Mouse (Mus musculus) brown adipose tissue, adult 24 weeks (tissue): Measurements from ENCODE around the gene Hist1h2ai. TPM values are rescaled to one million over a fixed set of nuclear protein-coding genes. Genes with fewer than 3 reads are reported as not detected.
"Not testable (repeated sequence)": the region's sequence is repeated elsewhere in the genome, so short reads cannot be mapped to it uniquely, and the experiment has no call there.

Experiments
- H3K27ac ChIP-seq: fragments of 200-500 bp; replicated peaks from 2 replicates; pipeline ENCODE4 v1.5.1; 2012; ENCODE audit warnings: low read depth, mild to moderate bottlenecking, low read length
- H3K4me1 ChIP-seq: fragments of 200-500 bp; 2 replicates; pipeline ENCODE4 v1.6.1; 2012; ENCODE audit warnings: low read length, mixed read lengths; ENCODE audit not compliant: control insufficient read depth, insufficient read depth, insufficient read length
- H3K4me3 ChIP-seq: fragments of 200-500 bp; 2 replicates; pipeline ENCODE4 v1.5.1; 2012; ENCODE audit warnings: low read depth, mild to moderate bottlenecking, low read length, moderate library complexity; ENCODE audit not compliant: insufficient read depth
- polyA plus RNA-seq: library from polyadenylated mRNA; stranded (reverse); fragments of >200 nt; gene quantifications from 2 replicates; pipeline ENCODE4 v1.2.4, GENCODE M21; 2012; ENCODE audit not compliant: missing spikeins, insufficient read depth, insufficient read length

Gene Hist1h2ai
- polyA plus RNA-seq, 1 experiment = not detected

- H3K27ac ChIP-seq, H3K4me1 ChIP-seq: not testable (repeated sequence)
- peak overlapping the region; percentile 53 for H3K4me3 ChIP-seq
Observed at GRCm38 (mm10) chr13:21721107-21721756, 5.0 kb downstream of the Hist1h2ai start.

- H3K4me1 ChIP-seq, H3K27ac ChIP-seq: not testable (repeated sequence)
- H3K4me3 ChIP-seq = peak within 1 kb of the TSS; percentile 55
Observed at GRCm38 (mm10) chr13:21721757-21722372, 5.6 kb downstream of the Hist1h2ai start, which contains the start of gene Hist1h2bm. Hist1h2bm (plus strand) TSS chr13:21722044.

DNA sequence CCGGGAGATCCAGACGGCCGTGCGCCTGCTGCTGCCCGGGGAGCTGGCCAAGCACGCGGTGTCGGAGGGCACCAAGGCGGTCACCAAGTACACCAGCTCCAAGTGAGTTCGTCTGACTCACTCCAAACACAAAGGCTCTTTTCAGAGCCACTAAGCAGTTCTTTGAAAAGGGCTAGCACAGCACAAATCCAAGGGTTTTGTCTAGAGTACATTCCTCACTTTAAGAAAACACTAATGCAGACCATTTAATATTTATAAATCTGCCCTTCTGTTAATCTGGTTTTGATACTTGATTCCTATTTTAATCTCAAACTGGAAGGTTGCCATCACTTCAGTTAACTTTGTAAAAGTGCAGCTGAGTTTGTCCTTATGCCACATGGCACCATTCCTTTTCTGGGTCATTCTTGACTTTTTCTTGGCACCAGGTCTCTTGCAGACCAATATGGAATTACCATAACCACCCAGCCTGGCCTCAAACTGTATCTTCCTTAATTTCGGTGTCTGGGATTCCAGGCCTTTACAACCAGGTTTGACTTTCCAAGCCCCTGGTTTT, 6.2 kb downstream of the Hist1h2ai start:
- no peaks in the 10 kb centered on the region for H3K4me1 ChIP-seq
- no peak overlapping the region for H3K27ac ChIP-seq
- peak overlapping the region; percentile 55 for H3K4me3 ChIP-seq

DNA sequence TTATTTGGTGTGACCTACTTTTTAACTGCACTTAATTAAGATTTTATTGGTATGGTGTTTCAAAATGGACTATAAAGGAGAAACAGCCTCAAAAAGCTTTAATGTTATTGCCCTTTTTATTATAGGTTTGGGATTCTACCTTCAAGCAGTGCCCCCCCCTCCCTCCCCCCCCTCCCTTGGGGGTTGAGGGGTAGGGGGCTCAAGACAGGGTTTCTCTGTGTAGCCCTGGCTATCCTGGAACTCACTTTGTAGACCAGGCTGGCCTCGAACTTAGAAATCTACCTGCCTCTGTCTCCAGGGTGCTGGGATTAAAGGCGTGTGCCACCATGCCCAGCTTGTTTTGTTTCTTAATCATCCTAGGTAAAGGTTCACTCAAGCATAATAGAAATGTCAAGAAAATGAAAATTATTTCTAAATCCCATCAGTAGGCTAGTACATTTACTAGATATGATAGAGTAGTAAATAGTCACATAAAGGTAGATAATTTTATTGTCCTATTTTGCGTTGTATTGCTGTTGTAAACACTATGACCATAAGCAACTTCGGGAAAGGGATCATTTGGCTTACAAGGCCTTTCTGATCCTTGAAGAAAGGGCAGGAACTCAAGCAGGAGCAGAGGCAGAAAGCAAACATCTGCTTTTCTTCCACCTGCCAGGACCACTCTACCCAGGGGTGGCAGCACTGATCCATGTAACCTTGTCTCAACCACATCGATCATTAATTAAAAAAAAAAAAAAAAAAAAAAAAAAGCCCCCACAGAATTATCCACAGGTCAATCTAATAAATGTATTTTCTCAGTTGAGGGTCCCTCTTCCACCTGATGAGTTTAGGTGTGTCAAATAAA, 7.0 kb downstream of the Hist1h2ai start:
- Histone ChIP-seq H3K4me3 (no peak overlapping the region), H3K27ac (no peak overlapping the region), H3K4me1 (no peaks in the 10 kb centered on the region)

DNA sequence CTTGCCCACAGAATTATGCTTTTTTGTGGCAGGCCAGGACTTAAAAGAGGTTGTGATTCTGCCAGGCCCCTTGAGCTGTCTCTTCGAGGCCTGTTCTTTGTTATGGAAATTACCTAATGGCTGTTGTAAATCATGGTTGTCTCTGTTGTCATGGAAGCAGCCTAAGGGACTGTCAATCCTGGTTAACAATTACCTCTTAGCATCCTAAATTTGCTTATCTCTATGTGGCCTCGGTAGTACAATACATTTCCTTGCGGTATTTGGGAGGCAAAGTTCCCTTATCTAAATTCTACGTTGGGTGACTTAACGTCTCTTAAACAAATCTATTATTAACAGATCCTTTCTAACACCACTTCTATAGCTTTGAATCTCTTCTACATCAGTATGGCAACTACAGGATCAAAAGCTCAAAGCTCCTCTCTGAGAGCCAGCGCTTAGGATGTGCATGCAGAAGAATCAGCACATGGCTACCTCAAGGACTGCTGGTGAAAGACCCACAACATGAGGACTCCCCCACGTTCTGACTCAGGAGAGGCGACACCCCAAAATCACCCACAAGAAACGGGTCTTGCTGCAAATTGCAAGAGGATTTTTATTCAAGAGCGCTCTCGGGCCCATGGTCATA, 11.8 kb downstream of the Hist1h2ai start:
- Histone ChIP-seq H3K4me3 (no peak overlapping the region), H3K4me1 (no peaks in the 10 kb centered on the region), H3K27ac (no peak overlapping the region)

DNA sequence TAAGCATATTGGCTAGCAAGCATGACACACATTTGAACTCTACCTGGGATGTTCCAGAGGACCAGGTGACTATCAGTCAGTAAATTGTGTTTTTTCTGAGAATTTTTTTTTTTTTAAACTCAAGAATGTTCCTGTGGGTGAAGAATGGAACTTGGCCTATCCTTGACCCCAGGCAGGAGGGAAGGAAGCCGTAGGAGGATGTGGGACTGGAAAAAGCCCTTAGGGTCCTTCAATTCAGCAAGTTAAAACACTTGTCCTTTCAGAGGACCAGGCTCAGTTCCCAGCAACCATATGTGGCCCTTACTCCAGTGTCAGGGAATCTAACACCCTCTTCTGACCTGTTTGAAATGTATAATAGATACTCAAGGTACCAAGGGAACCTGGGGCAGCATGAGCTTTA, 13.3 kb downstream of the Hist1h2ai start:
- H3K4me3 ChIP-seq = no peak overlapping the region
- H3K27ac ChIP-seq = no peak overlapping the region
- no peaks in the 10 kb centered on the region for H3K4me1 ChIP-seq

DNA sequence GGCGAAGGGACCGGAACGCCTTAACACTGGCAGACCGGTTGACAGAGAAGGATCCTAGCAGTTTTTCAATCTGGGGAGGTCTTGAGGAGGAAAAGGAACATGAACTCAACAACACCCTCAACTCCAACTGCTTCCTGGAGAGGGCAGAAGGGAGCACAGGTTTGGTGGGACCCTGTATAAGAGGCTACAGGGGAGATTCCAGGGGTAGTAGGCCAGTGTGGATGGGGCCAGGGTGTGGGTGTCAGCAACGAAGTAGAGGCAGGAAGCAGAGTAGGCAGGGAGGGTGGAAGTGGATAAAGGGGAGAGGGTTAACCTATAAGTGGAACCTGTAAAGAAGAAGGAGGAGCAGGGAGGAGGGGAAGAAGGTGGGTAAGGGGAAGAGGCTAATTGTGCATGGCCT, 17.2 kb downstream of the Hist1h2ai start:
- no peak overlapping the region for H3K4me3 ChIP-seq
- no peaks in the 10 kb centered on the region for H3K4me1 ChIP-seq
- no peak overlapping the region for H3K27ac ChIP-seq

DNA sequence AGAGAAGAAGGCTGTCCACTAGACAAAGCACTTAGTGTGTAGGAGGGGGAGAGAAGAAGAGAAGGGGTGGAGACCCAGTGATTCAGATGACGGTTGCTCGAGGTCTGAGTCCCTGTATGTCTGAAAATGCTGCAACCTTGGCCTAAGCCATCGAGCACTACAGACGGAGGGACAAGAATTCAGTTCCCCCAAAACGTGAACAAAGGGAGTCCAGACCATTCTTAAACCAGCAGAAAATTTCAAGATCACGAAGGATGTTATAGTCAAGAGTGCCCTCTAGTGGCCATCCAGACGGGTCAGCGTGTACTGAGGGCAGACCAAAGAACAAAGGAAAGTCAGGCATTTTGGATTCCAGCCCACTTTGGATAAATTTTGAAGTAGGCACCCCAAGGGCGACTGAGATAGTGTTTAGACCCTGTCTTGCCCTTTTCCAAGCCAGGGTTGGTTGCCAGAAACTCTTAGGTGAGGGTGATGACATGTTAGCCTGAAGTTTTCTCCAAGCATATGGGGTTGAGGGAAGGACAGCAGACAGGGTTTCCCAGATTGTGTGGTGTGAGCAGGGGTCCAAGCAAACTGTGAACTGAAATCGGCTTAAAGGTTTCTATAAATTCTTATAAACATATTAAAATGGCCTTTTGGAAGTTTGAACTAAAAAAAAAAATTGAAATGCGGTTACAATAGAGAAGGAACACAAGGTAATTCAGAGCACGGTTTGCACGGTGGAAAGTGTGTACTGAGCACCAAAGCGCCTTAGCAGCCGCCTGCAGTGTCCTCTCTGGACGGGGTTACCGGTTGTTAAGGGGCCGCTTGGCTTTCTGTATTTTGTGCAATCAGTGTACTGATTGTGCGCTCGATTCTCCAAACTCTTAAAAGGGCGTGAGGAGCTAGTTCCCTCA, 18.0 kb downstream of the Hist1h2ai start:
- peak overlapping the region; percentile 60 for H3K4me3 ChIP-seq
- no peaks in the 10 kb centered on the region for H3K4me1 ChIP-seq
- H3K27ac ChIP-seq = no peak overlapping the region

DNA sequence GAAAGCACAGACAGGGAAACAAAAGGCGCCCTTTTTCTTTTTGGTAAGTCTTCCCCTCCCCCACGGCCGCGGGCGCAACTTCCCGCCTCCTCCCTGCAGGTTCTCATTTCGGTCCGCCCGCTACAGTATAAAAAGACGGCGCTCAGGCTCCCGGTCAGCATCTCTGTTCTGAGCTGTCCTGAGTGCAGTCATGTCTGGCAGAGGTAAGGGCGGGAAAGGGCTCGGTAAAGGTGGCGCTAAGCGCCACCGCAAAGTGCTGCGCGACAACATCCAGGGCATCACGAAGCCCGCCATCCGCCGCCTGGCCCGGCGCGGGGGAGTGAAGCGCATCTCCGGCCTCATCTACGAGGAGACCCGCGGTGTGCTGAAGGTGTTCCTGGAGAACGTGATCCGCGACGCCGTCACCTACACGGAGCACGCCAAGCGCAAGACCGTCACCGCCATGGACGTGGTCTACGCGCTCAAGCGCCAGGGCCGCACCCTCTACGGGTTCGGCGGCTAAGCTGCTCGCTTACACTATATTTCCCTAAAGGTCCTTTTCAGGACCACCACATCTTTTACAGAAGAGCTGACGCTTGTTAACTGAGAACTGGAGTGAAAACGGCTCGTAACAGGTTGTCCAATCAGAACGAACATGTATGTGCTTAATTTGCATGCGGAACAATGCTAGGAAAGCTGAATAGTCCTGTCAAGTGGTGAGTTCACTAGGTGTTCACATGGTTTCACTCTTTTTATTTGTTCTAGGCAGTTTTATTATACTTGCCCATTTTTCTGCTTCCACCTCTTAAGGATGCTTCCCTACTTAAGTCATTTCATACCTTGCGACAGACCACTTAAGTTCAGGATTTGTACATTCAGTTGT, 18.9 kb downstream of the Hist1h2ai start, which contains the start of gene Hist1h4j:
TSS of gene Hist1h4j (plus strand) at position 159 of the 862 bp plus-strand sequence.
- H3K27ac ChIP-seq, H3K4me1 ChIP-seq: not testable (repeated sequence)
- H3K4me3 ChIP-seq = peak within 1 kb of the TSS; percentile 60

DNA sequence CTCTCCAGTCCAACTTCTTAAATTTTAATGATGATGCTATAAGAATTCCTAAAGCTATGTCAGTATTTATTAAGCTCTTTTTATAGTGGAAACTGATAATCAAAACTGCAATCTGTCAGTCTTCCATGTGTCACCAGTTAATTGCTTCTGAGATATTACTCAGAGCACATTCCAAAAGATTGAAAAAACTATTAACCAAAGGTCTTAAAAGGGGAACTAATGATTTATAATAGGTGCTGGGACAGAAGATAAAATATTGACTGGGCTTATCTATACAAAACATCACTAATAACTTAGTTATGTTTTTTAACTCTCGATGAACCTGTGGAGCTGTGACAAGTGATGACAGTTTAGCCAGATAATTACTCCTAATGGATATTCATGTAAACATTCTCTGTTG, 28.8 kb downstream of the Hist1h2ai start:
- H3K27ac ChIP-seq = no peak overlapping the region
- peaks cover 2% of the 10 kb centered on the region; the same call in 1 of the 2 replicates for H3K4me1 ChIP-seq
- H3K4me3 ChIP-seq = no peak overlapping the region

GRCm38 (mm10) chr13:21749387-21750158, 33.4 kb downstream of the Hist1h2ai start:
- H3K4me1 ChIP-seq = peaks cover 2% of the 10 kb centered on the region
- H3K27ac ChIP-seq = no peak overlapping the region
- H3K4me3 ChIP-seq = peak overlapping the region; percentile 52

- not testable (repeated sequence) for H3K4me1 ChIP-seq, H3K27ac ChIP-seq
- H3K4me3 ChIP-seq = peak within 1 kb of the TSS; percentile 52
Observed at GRCm38 (mm10) chr13:21750159-21751017, 34.2 kb downstream of the Hist1h2ai start, which contains the start of gene Hist1h4k. Hist1h4k (minus strand) TSS chr13:21750505.
